Mouse (Mus musculus): ENCODE measurements around the gene Cacna1s. TPM values are rescaled to one million over a fixed set of nuclear protein-coding genes. Genes with fewer than 3 reads are reported as not detected.
A peak's percentile ranks its signal among the peaks of the same experiment; 100 is the strongest.

The Cacna1s gene
- polyA plus RNA-seq, 1 experiment = 0.40 TPM

DNA sequence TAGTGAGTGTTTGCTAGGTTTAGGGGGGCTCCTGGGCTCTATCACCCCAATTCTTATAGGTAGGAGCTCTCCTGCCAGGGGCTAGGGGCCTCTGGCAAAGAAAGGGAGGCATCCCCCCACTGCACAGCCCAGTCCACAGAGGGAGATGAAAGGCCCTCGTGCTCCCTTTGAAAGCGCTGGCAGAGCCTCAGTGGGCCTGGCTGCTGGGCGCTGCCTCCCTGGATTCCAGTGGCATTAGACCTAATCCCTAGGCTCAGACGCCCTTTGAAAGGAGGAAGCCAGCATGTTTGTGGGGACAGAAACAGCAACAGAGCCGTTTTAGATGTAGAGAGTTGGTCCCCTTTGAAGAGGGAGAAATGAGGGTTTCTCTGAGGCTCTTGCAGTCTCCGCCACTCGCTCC is 22.3 kb upstream of the Cacna1s start:
- peak; percentile 49 for DNase-seq (ENCODE audit: low read depth)
- TF ChIP-seq CTCF (IDR thresholded peaks at IDR 0.05; ENCODE audit: borderline replicate concordance, extremely low read depth, insufficient read depth, insufficient read length) (no peak), POLR2A (IDR thresholded peaks at IDR 0.05; ENCODE audit: borderline replicate concordance, extremely low read depth, insufficient read depth, insufficient read length, poor library complexity, severe bottlenecking) (no peak)

GRCm38 (mm10) chr1:136031697-136032096 is 20.9 kb upstream of the Cacna1s start:
- DNase-seq (ENCODE audit: low read depth) = no peak
- TF ChIP-seq CTCF (IDR thresholded peaks at IDR 0.05; ENCODE audit: borderline replicate concordance, extremely low read depth, insufficient read depth, insufficient read length) = no peak
- no peak for TF ChIP-seq POLR2A (IDR thresholded peaks at IDR 0.05; ENCODE audit: borderline replicate concordance, extremely low read depth, insufficient read depth, insufficient read length, poor library complexity, severe bottlenecking)

DNA sequence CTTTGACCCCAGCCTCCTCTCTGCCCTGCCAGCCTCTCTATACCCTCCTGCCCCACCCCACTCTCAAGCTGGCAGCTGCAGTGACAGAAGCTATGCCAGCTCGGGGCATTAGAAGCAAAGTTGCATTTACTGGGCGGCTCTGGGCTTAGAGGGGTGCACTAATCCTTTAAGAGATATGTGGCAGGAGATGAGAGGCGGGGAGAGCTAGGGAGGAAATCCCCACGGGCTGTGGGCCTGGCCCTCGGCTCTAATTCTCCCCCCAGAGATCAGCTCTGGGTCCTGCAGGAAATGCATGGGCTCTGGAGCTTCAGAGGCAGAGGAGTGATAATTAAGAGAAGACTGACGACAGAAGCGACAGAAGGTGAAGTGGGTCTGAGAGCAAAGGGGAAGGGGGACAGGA is 19.6 kb upstream of the Cacna1s start:
- no peak for DNase-seq (ENCODE audit: low read depth)
- no peak for TF ChIP-seq CTCF (IDR thresholded peaks at IDR 0.05; ENCODE audit: borderline replicate concordance, extremely low read depth, insufficient read depth, insufficient read length)
- TF ChIP-seq POLR2A (IDR thresholded peaks at IDR 0.05; ENCODE audit: borderline replicate concordance, extremely low read depth, insufficient read depth, insufficient read length, poor library complexity, severe bottlenecking) = no peak

DNA sequence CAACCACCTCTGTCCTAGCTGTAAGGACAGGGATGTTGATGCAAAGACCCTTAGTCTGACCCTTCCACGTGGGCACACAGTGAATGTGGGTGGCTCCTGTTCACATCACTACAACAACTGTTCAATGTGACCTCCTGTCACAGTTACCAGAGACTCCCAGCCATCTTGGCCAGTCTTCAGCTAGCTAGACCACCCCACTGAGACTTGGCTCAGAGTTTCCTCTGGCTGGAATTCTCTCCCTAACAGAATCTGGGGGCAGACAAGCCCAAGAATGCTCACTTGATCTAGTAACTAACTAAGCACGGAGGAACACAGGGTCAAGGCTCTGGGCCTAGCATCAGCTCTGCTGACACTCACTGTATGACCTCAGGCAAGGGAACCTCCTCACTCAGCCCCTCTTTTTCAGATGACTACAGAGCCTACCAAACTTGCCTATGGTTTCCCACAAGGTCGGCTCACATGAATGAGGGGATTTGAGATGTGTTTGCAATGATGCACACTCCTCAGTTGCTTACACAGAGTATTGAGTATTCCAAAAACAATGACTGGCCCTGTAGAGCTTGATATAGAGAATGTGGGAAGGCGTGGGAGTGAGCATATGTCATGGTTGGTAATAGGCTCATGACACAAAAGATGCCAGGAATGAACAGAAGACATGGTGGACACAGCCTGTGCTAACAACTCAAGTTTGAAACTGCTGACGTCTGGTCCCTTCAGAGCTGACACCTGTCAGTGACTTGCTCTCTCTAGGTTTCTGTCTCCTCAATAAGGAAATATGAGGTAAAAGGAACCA is 13.6 kb upstream of the Cacna1s start:
- TF ChIP-seq CTCF (IDR thresholded peaks at IDR 0.05; ENCODE audit: borderline replicate concordance, extremely low read depth, insufficient read depth, insufficient read length) (no peak), POLR2A (IDR thresholded peaks at IDR 0.05; ENCODE audit: borderline replicate concordance, extremely low read depth, insufficient read depth, insufficient read length, poor library complexity, severe bottlenecking) (no peak)
- no peak for DNase-seq (ENCODE audit: low read depth)

- TF ChIP-seq CTCF (IDR thresholded peaks at IDR 0.05; ENCODE audit: borderline replicate concordance, extremely low read depth, insufficient read depth, insufficient read length) (no peak), POLR2A (IDR thresholded peaks at IDR 0.05; ENCODE audit: borderline replicate concordance, extremely low read depth, insufficient read depth, insufficient read length, poor library complexity, severe bottlenecking) (no peak)
- DNase-seq (ENCODE audit: low read depth) = no peak
Measured at GRCm38 (mm10) chr1:136040452-136040851, 12.1 kb upstream of the Cacna1s start.

DNA sequence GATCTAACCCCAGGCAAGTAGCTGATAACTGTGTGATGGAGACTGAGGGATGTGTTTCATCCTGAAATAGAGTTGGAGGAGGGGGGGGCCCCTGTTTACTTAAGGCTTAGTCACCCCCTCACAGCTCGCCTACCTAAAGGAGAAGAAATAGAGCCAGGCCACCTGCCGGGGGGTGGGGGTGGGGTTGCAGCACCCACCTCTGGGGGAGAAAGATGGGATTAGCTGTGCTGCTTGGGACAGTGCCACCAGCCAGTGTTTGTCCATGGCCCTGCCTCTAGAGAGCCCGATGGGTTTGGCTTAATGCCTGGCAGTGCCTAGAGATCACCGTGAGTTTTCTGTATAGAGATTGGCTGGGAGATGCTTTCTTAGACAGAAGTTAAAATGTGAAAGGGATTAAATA is 11.7 kb upstream of the Cacna1s start:
- TF ChIP-seq CTCF (IDR thresholded peaks at IDR 0.05; ENCODE audit: borderline replicate concordance, extremely low read depth, insufficient read depth, insufficient read length) = no peak
- TF ChIP-seq POLR2A (IDR thresholded peaks at IDR 0.05; ENCODE audit: borderline replicate concordance, extremely low read depth, insufficient read depth, insufficient read length, poor library complexity, severe bottlenecking) = no peak
- DNase-seq (ENCODE audit: low read depth) = peak; percentile 55

GRCm38 (mm10) chr1:136045774-136046173 is 6.8 kb upstream of the Cacna1s start:
- TF ChIP-seq CTCF (IDR thresholded peaks at IDR 0.05; ENCODE audit: borderline replicate concordance, extremely low read depth, insufficient read depth, insufficient read length) (peak; percentile 79), POLR2A (IDR thresholded peaks at IDR 0.05; ENCODE audit: borderline replicate concordance, extremely low read depth, insufficient read depth, insufficient read length, poor library complexity, severe bottlenecking) (no peak)
- DNase-seq (ENCODE audit: low read depth) = peak; percentile 72

DNA sequence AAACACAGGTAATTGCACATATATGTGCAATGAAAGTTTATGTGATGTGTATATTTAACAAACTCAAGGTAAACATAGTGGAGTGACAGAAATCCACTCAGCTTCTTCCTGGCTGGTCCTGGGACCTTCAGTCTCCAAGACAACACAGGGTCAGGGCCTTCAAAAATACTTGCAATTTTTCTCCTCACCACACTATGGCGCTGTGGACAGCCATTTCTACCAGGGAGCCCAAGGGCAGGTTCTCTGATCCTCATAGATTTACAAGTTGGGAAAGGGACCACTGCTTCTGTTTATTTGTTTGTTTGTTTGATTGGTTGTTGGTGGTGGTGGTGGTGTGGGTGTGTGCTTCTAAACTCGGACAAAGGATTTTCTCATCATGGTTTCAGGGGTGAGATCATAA is 5.1 kb upstream of the Cacna1s start:
- TF ChIP-seq POLR2A (IDR thresholded peaks at IDR 0.05; ENCODE audit: borderline replicate concordance, extremely low read depth, insufficient read depth, insufficient read length, poor library complexity, severe bottlenecking) (no peak), CTCF (IDR thresholded peaks at IDR 0.05; ENCODE audit: borderline replicate concordance, extremely low read depth, insufficient read depth, insufficient read length) (peak; percentile 56; the same call in 1 of the 2 replicates)
- DNase-seq (ENCODE audit: low read depth) = peak; percentile 36

DNA sequence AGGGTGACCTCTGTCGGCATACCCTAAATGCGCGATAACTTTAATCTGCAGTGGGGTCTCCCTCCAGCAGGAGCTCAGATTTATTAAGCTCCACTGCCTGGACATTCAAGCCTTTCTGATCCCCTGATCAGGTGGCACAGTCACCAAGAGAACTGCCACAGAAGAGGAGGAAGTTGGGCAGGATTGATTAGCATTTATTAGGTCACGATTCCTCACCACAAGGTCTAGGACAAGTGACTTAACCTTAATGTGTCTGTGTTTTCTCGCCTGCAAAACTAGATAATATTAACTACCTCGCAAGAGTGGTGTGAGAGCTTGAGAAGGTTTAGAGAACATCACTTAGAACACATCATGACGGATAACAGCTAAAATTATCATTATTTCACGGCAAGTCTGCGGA is 4.7 kb upstream of the Cacna1s start:
- TF ChIP-seq CTCF (IDR thresholded peaks at IDR 0.05; ENCODE audit: borderline replicate concordance, extremely low read depth, insufficient read depth, insufficient read length) (no peak), POLR2A (IDR thresholded peaks at IDR 0.05; ENCODE audit: borderline replicate concordance, extremely low read depth, insufficient read depth, insufficient read length, poor library complexity, severe bottlenecking) (no peak)
- DNase-seq (ENCODE audit: low read depth) = no peak

DNA sequence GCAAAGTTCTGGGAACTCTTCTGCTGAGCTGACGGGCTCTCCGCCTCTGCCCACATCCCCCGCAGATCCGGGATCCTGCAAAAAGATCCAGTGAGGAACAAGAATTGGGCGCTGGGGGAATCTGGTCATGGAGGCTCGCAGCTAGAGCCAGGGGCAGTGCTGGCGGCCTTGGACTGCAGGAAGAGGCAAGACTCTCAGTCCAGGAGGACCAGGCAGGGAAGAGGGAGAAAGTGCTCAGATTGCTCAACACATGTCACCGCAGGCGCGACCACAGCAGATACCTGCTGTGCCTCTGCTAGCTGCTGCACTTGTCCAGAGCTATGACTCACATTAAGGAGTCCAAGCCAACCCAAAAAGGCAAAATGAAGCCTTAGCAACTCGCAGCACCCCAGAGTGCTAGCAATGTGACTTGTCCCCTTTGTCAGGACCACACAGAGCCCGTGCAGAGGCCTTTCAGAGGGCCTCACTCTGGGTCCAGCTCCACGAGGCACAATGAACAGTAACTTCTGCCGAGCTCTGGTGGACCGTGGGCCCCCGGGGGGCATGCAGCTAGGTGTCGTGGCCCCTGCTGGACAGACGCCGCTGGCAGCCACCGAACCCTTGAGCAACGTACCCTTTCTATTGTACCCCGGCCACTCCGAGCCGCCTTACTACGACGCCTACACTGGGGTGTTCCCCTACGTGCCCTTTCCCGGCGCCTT is 2.1 kb upstream of the Cacna1s start, which contains the start of gene Ascl5:
Ascl5 (plus strand) TSS at position 493 of the 701 bp plus-strand sequence.
- DNase-seq (ENCODE audit: low read depth) = no peak
- TF ChIP-seq CTCF (IDR thresholded peaks at IDR 0.05; ENCODE audit: borderline replicate concordance, extremely low read depth, insufficient read depth, insufficient read length) (no peak), POLR2A (IDR thresholded peaks at IDR 0.05; ENCODE audit: borderline replicate concordance, extremely low read depth, insufficient read depth, insufficient read length, poor library complexity, severe bottlenecking) (no peak)

- DNase-seq (ENCODE audit: low read depth) = peak; percentile 57
- no peak for TF ChIP-seq POLR2A (IDR thresholded peaks at IDR 0.05; ENCODE audit: borderline replicate concordance, extremely low read depth, insufficient read depth, insufficient read length, poor library complexity, severe bottlenecking)
- no peak for TF ChIP-seq CTCF (IDR thresholded peaks at IDR 0.05; ENCODE audit: borderline replicate concordance, extremely low read depth, insufficient read depth, insufficient read length)
Measured at GRCm38 (mm10) chr1:136051013-136051315, 1.6 kb upstream of the Cacna1s start.

Measured in brain, embryonic 14.5 days (tissue).